Mouse (Mus musculus) cerebellum, adult 2 months (tissue): ENCODE data around the gene Vamp3. TPM values are rescaled to one million over a fixed set of nuclear protein-coding genes. Genes with fewer than 3 reads are reported as not detected.

Source experiments
- DNase-seq, 2 experiments: peaks; one replicate each; pipeline ENCODE4 v3.0.0; 2021
- H3K27ac ChIP-seq: fragments of 200-500 bp; 2 replicates; pipeline ENCODE4 v1.5.1; 2012; ENCODE audit warnings: low read length, control low read depth, inconsistent platforms; ENCODE audit not compliant: insufficient read depth
- H3K27me3 ChIP-seq: fragments of 200-500 bp; 2 replicates; pipeline ENCODE4 v1.6.1; 2012; ENCODE audit warnings: inconsistent platforms, mild to moderate bottlenecking, low read length, moderate library complexity; ENCODE audit not compliant: control insufficient read depth, insufficient read depth
- H3K4me1 ChIP-seq: fragments of 200-500 bp; 2 replicates; pipeline ENCODE4 v1.6.1; 2011; ENCODE audit warnings: low read length; ENCODE audit not compliant: control insufficient read depth, insufficient read depth
- H3K4me3 ChIP-seq: fragments of 200-500 bp; replicated peaks from 2 replicates; pipeline ENCODE3; 2011; ENCODE audit warnings: mild to moderate bottlenecking, low read depth, low read length, control low read depth; ENCODE audit not compliant: insufficient read depth
- CTCF ChIP-seq: fragments of 200-500 bp; IDR thresholded peaks from 2 replicates; pipeline ENCODE4 v1.5.1; 2011; ENCODE audit warnings: low read depth, mild to moderate bottlenecking, control low read depth, low read length, moderate library complexity, borderline replicate concordance; ENCODE audit not compliant: insufficient read depth
- POLR2A ChIP-seq: fragments of 200-500 bp; IDR thresholded peaks from 2 replicates; pipeline ENCODE4 v1.6.1; 2011; ENCODE audit warnings: low read length, control low read depth, borderline replicate concordance; ENCODE audit not compliant: insufficient read depth
- WGBS: fragments of 180-500 bp; shearing (Covaris S2); methylation state at CpG from one replicate; pipeline ENCODE4 v1.1.7; 2018; 5-methylcytosine and 5-hydroxymethylcytosine counted together
- polyA plus RNA-seq: library from polyadenylated mRNA; depleted of rRNA; stranded (reverse); fragments of >200 nt; gene quantifications from 2 replicates; pipeline ENCODE4 v1.2.3, GENCODE M21; 2012; rRNA removed

Gene Vamp3
- polyA plus RNA-seq, 1 experiment = 67.9 TPM

GRCm38 (mm10) chr4:151015946-151016345, 41.8 kb downstream of the Vamp3 start:
- 94% methylated on average over 10 of the region's 10 CpGs for WGBS

GRCm38 (mm10) chr4:151010316-151010715, 47.4 kb downstream of the Vamp3 start:
- no peaks in the 10 kb centered on the region for H3K27me3 ChIP-seq
- 87% methylated on average over 7 of the region's 7 CpGs for WGBS
- no peak for DNase-seq
- no peaks in the 10 kb centered on the region for H3K4me1 ChIP-seq
- TF ChIP-seq POLR2A (no peak), CTCF (no peak)
- no peak overlapping the region for H3K27ac ChIP-seq
- no peak overlapping the region for H3K4me3 ChIP-seq

More at GRCm38 (mm10) chr4:151015946-151016345, 41.8 kb downstream of the Vamp3 start:
- no peaks in the 10 kb centered on the region for H3K4me1 ChIP-seq
- H3K4me3 ChIP-seq = no peak overlapping the region
- H3K27ac ChIP-seq = no peak overlapping the region
- no peaks in the 10 kb centered on the region for H3K27me3 ChIP-seq
- no peak for TF ChIP-seq POLR2A
- no peak for TF ChIP-seq CTCF
- DNase-seq = no peak

- Histone ChIP-seq H3K4me3 (no peak overlapping the region), H3K4me1 (no peaks in the 10 kb centered on the region), H3K27ac (no peak overlapping the region), H3K27me3 (no peaks in the 10 kb centered on the region)
- peak; percentile 34; the same call in 1 of the 2 replicates for TF ChIP-seq CTCF
- TF ChIP-seq POLR2A = no peak
- WGBS = 53% methylated on average over 6 of the region's 6 CpGs
- DNase-seq = no peak
These were observed 50.8 kb downstream of the Vamp3 start for GRCm38 (mm10) chr4:151006945-151007344.

DNA sequence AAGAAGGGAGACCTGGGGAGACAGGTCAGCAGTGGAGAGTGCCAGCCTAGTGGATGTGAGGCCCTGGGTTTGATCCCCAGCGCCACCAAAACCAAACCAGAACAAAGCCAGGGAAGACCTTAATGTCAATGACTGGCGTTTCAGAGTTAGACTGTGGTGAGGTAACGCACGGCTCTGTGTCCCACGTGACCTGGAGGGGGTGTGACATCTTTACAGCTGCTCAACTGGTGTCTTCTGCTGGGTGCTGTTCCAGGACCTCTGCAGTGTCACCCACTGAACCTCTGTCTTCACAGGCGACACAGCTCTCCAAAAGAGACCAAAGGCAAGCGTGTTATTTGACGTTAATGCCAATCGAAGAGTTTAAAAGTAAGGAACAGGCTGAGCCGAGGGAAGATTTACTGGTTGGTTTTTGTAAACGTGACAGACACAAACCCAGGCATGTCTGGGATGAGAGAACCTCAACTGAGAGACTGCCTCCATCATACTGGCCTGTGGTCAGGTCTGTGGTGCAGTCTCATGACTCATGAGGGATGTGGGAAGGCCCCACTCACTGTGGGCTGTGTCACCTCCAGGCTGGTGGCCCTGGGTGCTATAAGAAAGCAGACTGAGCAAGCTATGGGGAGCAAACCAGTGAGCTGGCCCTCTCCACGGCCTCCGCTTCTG, 52.0 kb downstream of the Vamp3 start:
- H3K4me3 ChIP-seq = no peak overlapping the region
- TF ChIP-seq POLR2A (no peak), CTCF (no peak)
- DNase-seq = no peak
- 92% methylated on average over 13 of the region's 13 CpGs for WGBS
- H3K27me3 ChIP-seq = no peaks in the 10 kb centered on the region
- H3K27ac ChIP-seq = no peak overlapping the region
- no peaks in the 10 kb centered on the region for H3K4me1 ChIP-seq

DNA sequence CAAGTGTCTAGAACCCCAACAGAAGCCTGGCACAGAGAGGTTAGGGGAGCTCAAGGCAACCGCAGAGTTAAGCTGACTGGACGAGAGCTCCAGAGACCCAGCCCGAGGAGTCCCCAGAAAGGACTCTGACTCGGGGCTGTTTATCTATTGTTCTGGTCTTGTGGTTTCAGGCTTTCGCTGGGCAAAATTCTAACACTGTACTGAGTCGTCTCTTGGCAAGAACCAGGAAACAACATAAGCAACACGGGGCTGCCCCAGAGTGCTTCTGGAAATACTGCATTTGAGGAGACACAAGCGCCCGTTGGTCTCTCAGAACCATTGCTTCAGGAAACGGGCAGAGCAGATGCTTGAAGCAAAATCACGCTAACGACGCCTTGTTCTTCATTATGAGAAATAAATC, 56.4 kb downstream of the Vamp3 start:
- DNase-seq = no peak
- Histone ChIP-seq H3K27me3 (no peaks in the 10 kb centered on the region), H3K4me1 (no peaks in the 10 kb centered on the region), H3K4me3 (no peak overlapping the region), H3K27ac (no peak overlapping the region)
- TF ChIP-seq CTCF (no peak), POLR2A (no peak)
- 73% methylated on average over 13 of the region's 13 CpGs for WGBS

DNA sequence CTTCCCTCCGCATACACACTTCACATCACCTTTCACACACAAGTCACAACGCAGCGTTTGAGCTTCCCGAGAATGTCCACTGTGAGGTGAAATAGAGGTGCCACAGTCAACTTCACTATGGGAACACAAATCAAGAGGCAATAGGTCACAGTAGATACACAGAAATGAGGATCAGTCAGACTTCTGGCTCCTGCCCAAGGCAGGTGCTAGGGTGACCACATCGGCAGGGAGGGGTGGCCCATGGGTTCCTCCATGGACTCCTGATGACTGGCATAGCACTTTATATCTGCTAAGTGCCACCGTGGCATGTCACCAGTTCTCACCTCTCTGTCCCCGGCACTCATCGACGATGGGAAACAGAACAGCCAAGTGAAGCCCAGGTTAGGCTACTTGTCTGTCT, 59.1 kb downstream of the Vamp3 start:
- TF ChIP-seq POLR2A (no peak), CTCF (no peak)
- no peak for DNase-seq
- Histone ChIP-seq H3K4me1 (no peaks in the 10 kb centered on the region), H3K27ac (no peak overlapping the region), H3K4me3 (no peak overlapping the region), H3K27me3 (no peaks in the 10 kb centered on the region)
- WGBS = 90% methylated on average over 9 of the region's 9 CpGs

Other genes with a start within 250 kb of the Vamp3 start
- 30.0 and 32.4 TPM in 2 replicates for gene Errfi1, start 204.0 kb downstream of the Vamp3 start, polyA plus RNA-seq
- gene Park7, start 143.5 kb downstream of the Vamp3 start, polyA plus RNA-seq = 362 and 384 TPM in 2 replicates
- 0.64 and 0.67 TPM in 2 replicates for gene Tnfrsf9, start 143.4 kb downstream of the Vamp3 start, polyA plus RNA-seq
- 1.9 and 3.1 TPM in 2 replicates for gene Uts2, start 60.9 kb downstream of the Vamp3 start, polyA plus RNA-seq
- 40.0 TPM in 2 replicates for gene Per3, start 13.3 kb downstream of the Vamp3 start, polyA plus RNA-seq
- not detected in 2 replicates for gene Gm13090, start 31.6 kb upstream of the Vamp3 start, polyA plus RNA-seq